Mouse (Mus musculus) testis, adult 2 months (tissue): ENCODE results near the gene Tmbim6. TPM values are rescaled to one million over a fixed set of nuclear protein-coding genes. Genes with fewer than 3 reads are reported as not detected.

Experiments
- H3K27ac ChIP-seq: fragments of 200-500 bp; 2 replicates; pipeline ENCODE4 v1.5.1; 2012; ENCODE audit warnings: low read depth, low read length; ENCODE audit not compliant: control insufficient read depth, insufficient read depth
- H3K27me3 ChIP-seq: fragments of 200-500 bp; 2 replicates; pipeline ENCODE4 v1.6.1; 2012; ENCODE audit warnings: mild to moderate bottlenecking, low read length, moderate library complexity; ENCODE audit not compliant: control insufficient read depth, insufficient read depth
- H3K36me3 ChIP-seq: fragments of 200-500 bp; 2 replicates; pipeline ENCODE4 v1.6.1; 2012; ENCODE audit warnings: mild to moderate bottlenecking, low read length; ENCODE audit not compliant: control insufficient read depth, insufficient read depth
- H3K4me1 ChIP-seq: fragments of 200-500 bp; 2 replicates; pipeline ENCODE4 v1.6.1; 2012; ENCODE audit warnings: low read length; ENCODE audit not compliant: control insufficient read depth, insufficient read depth
- H3K4me3 ChIP-seq: fragments of 200-500 bp; 2 replicates; pipeline ENCODE4 v1.5.1; 2012; ENCODE audit warnings: low read depth, mild to moderate bottlenecking, low read length, moderate library complexity, mixed read lengths; ENCODE audit not compliant: control insufficient read depth
- CTCF ChIP-seq: fragments of 200-500 bp; IDR thresholded peaks from 2 replicates; pipeline ENCODE4 v1.5.1; 2012; ENCODE audit warnings: low read depth, mild to moderate bottlenecking, inconsistent platforms, low read length, moderate library complexity; ENCODE audit not compliant: control insufficient read depth, insufficient read depth, insufficient replicate concordance
- POLR2A ChIP-seq: fragments of 200-500 bp; IDR thresholded peaks from 2 replicates; pipeline ENCODE4 v1.6.1; 2012; ENCODE audit warnings: low read depth, mild to moderate bottlenecking, inconsistent platforms, low read length, moderate library complexity; ENCODE audit not compliant: control insufficient read depth
- polyA plus RNA-seq: library from polyadenylated mRNA; depleted of rRNA; stranded (reverse); fragments of >200 nt; gene quantifications from 2 replicates; pipeline ENCODE4 v1.2.3, GENCODE M21; 2012

The Tmbim6 gene
- polyA plus RNA-seq, 1 experiment: 786 TPM

- Histone ChIP-seq H3K27ac (peak overlapping the region; percentile 76), H3K4me1 (peaks cover 21% of the 10 kb centered on the region), H3K4me3 (peak overlapping the region; percentile 90), H3K36me3 (no peaks in the 10 kb centered on the region), H3K27me3 (no peaks in the 10 kb centered on the region)
- TF ChIP-seq CTCF: no peak
- 0 out of 2 replicates have a peak, but pooled peaks have one; percentile 3 for TF ChIP-seq POLR2A
Observed at GRCm38 (mm10) chr15:99421152-99421551, 28.5 kb downstream of the Tmbim6 start.

GRCm38 (mm10) chr15:99421676-99422075 lies 29.0 kb downstream of the Tmbim6 start:
- Histone ChIP-seq H3K27me3 (no peaks in the 10 kb centered on the region), H3K27ac (peak overlapping the region; percentile 76; the same call in 1 of the 2 replicates), H3K4me3 (peak overlapping the region; percentile 90), H3K4me1 (peaks cover 21% of the 10 kb centered on the region), H3K36me3 (no peaks in the 10 kb centered on the region)
- TF ChIP-seq CTCF: no peak
- no peak for TF ChIP-seq POLR2A

- H3K4me3 ChIP-seq: peak overlapping the region; percentile 63
- H3K36me3 ChIP-seq: no peaks in the 10 kb centered on the region
- no peak overlapping the region for H3K27ac ChIP-seq
- H3K4me1 ChIP-seq: peaks cover 21% of the 10 kb centered on the region
- H3K27me3 ChIP-seq: no peaks in the 10 kb centered on the region
- no peak for TF ChIP-seq CTCF
- TF ChIP-seq POLR2A: no peak
Observed at GRCm38 (mm10) chr15:99422551-99422950, 29.9 kb downstream of the Tmbim6 start.

GRCm38 (mm10) chr15:99423131-99423530 lies 30.4 kb downstream of the Tmbim6 start:
- H3K27me3 ChIP-seq: no peaks in the 10 kb centered on the region
- H3K36me3 ChIP-seq: no peaks in the 10 kb centered on the region
- peaks cover 19% of the 10 kb centered on the region for H3K4me1 ChIP-seq
- TF ChIP-seq POLR2A (no peak), CTCF (no peak)
- H3K27ac ChIP-seq: no peak overlapping the region
- H3K4me3 ChIP-seq: peak overlapping the region; percentile 63

GRCm38 (mm10) chr15:99423884-99424283 lies 31.2 kb downstream of the Tmbim6 start:
- peak overlapping the region; percentile 24 for H3K4me3 ChIP-seq
- no peaks in the 10 kb centered on the region for H3K36me3 ChIP-seq
- no peaks in the 10 kb centered on the region for H3K27me3 ChIP-seq
- TF ChIP-seq CTCF: no peak
- no peak for TF ChIP-seq POLR2A
- peaks cover 18% of the 10 kb centered on the region for H3K4me1 ChIP-seq
- H3K27ac ChIP-seq: no peak overlapping the region

GRCm38 (mm10) chr15:99430394-99430793 lies 37.7 kb downstream of the Tmbim6 start:
- Histone ChIP-seq H3K27ac (no peak overlapping the region), H3K4me3 (no peak overlapping the region), H3K27me3 (no peaks in the 10 kb centered on the region), H3K36me3 (no peaks in the 10 kb centered on the region), H3K4me1 (peaks cover 6% of the 10 kb centered on the region; the same call in 1 of the 2 replicates)
- TF ChIP-seq POLR2A (no peak), CTCF (no peak)

GRCm38 (mm10) chr15:99431063-99431462 lies 38.4 kb downstream of the Tmbim6 start:
- H3K4me3 ChIP-seq: no peak overlapping the region
- peaks cover 3% of the 10 kb centered on the region; the same call in 1 of the 2 replicates for H3K4me1 ChIP-seq
- H3K27me3 ChIP-seq: no peaks in the 10 kb centered on the region
- H3K27ac ChIP-seq: no peak overlapping the region
- TF ChIP-seq CTCF: no peak
- TF ChIP-seq POLR2A: no peak
- no peaks in the 10 kb centered on the region for H3K36me3 ChIP-seq

GRCm38 (mm10) chr15:99431504-99431903 lies 38.8 kb downstream of the Tmbim6 start:
- Histone ChIP-seq H3K36me3 (no peaks in the 10 kb centered on the region), H3K4me1 (no peaks in the 10 kb centered on the region), H3K27ac (no peak overlapping the region), H3K4me3 (no peak overlapping the region), H3K27me3 (no peaks in the 10 kb centered on the region)
- TF ChIP-seq CTCF (no peak), POLR2A (no peak)
